29 mouse cellular contexts compared by ENCODE assay signal in genomic region chr7:4782130-4782529, GRCm38 (mm10). TPM values are rescaled to one million over a fixed set of nuclear protein-coding genes. Genes with fewer than 3 reads are reported as not detected.
A peak's percentile ranks its signal among the peaks of the same experiment; 100 is the strongest.
DNase-seq lines count a peak whose midpoint lies in the region; ATAC-seq and TF ChIP-seq lines count a peak whose summit lies in the region.
"Had no signal": no experiment of that assay in that cellular context is flagged by ENCODE, and none has a peak within 500 bp of the region (broad histone marks: within the 10 kb centered on the region; RNA-seq: fewer than 3 reads in every experiment).

No protein-coding gene starts in this region.

- H3K4me3 ChIP-seq in MEL (ENCODE audit: control insufficient read depth in 1 of 2, insufficient read depth in 1 of 2, low read depth in 2 of 2, low read length in 2 of 2), result no peak overlapping the region
- H3K4me3 ChIP-seq: embryonic facial prominence, embryonic 13.5 days; embryonic facial prominence, embryonic 15.5 days; erythroblast, embryonic 14.5 days; forebrain, embryonic 10.5 days; forebrain, embryonic 12.5 days had no signal

- H3K9ac ChIP-seq in MEL (ENCODE audit: control insufficient read depth, low read depth, low read length, poor library complexity, severe bottlenecking), result no peak overlapping the region
- H3K9ac ChIP-seq: embryonic facial prominence, embryonic 13.5 days; embryonic facial prominence, embryonic 15.5 days; forebrain, embryonic 12.5 days had no signal

- peaks cover 0 to 1% of the 10 kb centered on the region in 2 experiments; a peak in 2 of 4 replicates for H3K27me3 ChIP-seq in MEL (ENCODE audit: control insufficient read depth in 1 of 2, insufficient read depth in 2 of 2, low read length in 2 of 2)
- H3K27me3 ChIP-seq: Patski had no signal

- DNase-seq in MEL (ENCODE audit: low read depth, low spot score), result peak; percentile 28
- DNase-seq in testis, postnatal 10 days (ENCODE audit: low spot score), result peak; percentile 36
- no peak for DNase-seq in kidney, postnatal 14 days
- DNase-seq in cerebellum, postnatal 14 days, result no peak
- no peak for DNase-seq in adrenal gland, adult 18-20 months (ENCODE audit: low spot score in 2 of 2)
- DNase-seq: adrenal gland, adult 2 months; adrenal gland, postnatal 10 days; adrenal gland, postnatal 25 days; cerebellum, adult 11-12 months; cerebellum, adult 2 months; cerebellum, adult 9-10 months; cerebellum, postnatal 10 days; cerebellum, postnatal 36 days; embryo, embryonic 11 days had no signal

- H3K36me3 ChIP-seq in MEL (ENCODE audit: control insufficient read depth in 1 of 2, insufficient read depth in 2 of 2, low read length in 2 of 2), result peaks cover 0 to 7% of the 10 kb centered on the region in 2 experiments; a peak in 3 of 4 replicates
- H3K36me3 ChIP-seq: embryonic facial prominence, embryonic 13.5 days; embryonic facial prominence, embryonic 15.5 days; forebrain, embryonic 10.5 days; forebrain, embryonic 12.5 days had no signal

- no peak for TF ChIP-seq CTCF in MEL (IDR thresholded peaks at IDR 0.05 in 2 of 3, conservative IDR thresholded peaks at IDR 0.05 in 1 of 3; ENCODE audit: control insufficient read depth in 1 of 3, insufficient read depth in 1 of 3, low read depth in 2 of 3, low read length in 3 of 3, poor library complexity in 1 of 3, severe bottlenecking in 1 of 3)

- peaks cover 4% of the 10 kb centered on the region for H3K79me2 ChIP-seq in MEL (ENCODE audit: control insufficient read depth, insufficient read depth, low read length, poor library complexity)

- peak; percentile 51 for ATAC-seq in granulocyte monocyte progenitor cell, adult 5-6 weeks (replicated peaks; ENCODE audit: poor library complexity, severe bottlenecking)
- peak; percentile 27; the same call in 1 of the 2 replicates for ATAC-seq in megakaryocyte progenitor cell, adult 5-6 weeks (replicated peaks; ENCODE audit: poor library complexity)
- ATAC-seq: activated CD4-positive, CD25-positive, alpha-beta regulatory T cell, adult 4 months; forebrain, embryonic 14.5 days; forebrain, embryonic 16.5 days; Patski had no signal

- no peak for TF ChIP-seq POLR2A in MEL (IDR thresholded peaks at IDR 0.05; ENCODE audit: control insufficient read depth in 1 of 2, insufficient read depth in 1 of 2, low read depth in 1 of 2, low read length in 2 of 2, poor library complexity in 1 of 2)

- no peak for TF ChIP-seq RAD21 in MEL (IDR thresholded peaks at IDR 0.05; ENCODE audit: low read depth, low read length)

- H3K4me1 ChIP-seq in MEL (ENCODE audit: control insufficient read depth in 1 of 2, insufficient read depth in 2 of 2, low read length in 2 of 2), result peaks cover 0 to 10% of the 10 kb centered on the region in 2 experiments; a peak in 2 of 4 replicates

- no peaks in the 10 kb centered on the region for H3K9me3 ChIP-seq in MEL (replicated peaks; ENCODE audit: insufficient read depth, low read length)
- H3K9me3 ChIP-seq: embryonic facial prominence, embryonic 13.5 days; embryonic facial prominence, embryonic 15.5 days; forebrain, embryonic 10.5 days; forebrain, embryonic 12.5 days had no signal

- H3K27ac ChIP-seq in MEL (ENCODE audit: control insufficient read depth, low read depth, low read length), result no peak overlapping the region
- H3K27ac ChIP-seq: embryonic facial prominence, embryonic 13.5 days; embryonic facial prominence, embryonic 15.5 days; forebrain, embryonic 12.5 days had no signal

- no peak for TF ChIP-seq EP300 in MEL (IDR thresholded peaks at IDR 0.05; ENCODE audit: low read depth in 1 of 2, low read length in 2 of 2)

TF ChIP-seq in MEL, 35 proteins besides CTCF, POLR2A, EP300 and RAD21:
- TF ChIP-seq CHD1 (IDR thresholded peaks at IDR 0.05; ENCODE audit: low read depth, low read length) (no peak), MAX (IDR thresholded peaks at IDR 0.05; ENCODE audit: low read length) (no peak), KAT2A (conservative IDR thresholded peaks at IDR 0.05; ENCODE audit: low read depth, low read length) (no peak), ZMIZ1 (IDR thresholded peaks at IDR 0.05; ENCODE audit: low read depth, low read length) (no peak)

RNA-seq across cellular contexts. Expression of gene Il11, which starts 0.5 kb away (rescaled TPM):
- total RNA-seq in MEL (2012; rRNA removed), result 0.12 TPM in 1 of 2 replicates, not detected in the other
- polyA plus RNA-seq in MEL (2012; ENCODE audit: insufficient read depth in 1 of 2, insufficient read length in 2 of 2, low read depth in 1 of 2, low replicate concordance in 2 of 2, missing spikeins in 1 of 2), result under 1 TPM in 1 of 2 experiments, not detected in 1; 0.07 TPM
- total RNA-seq in granulocyte monocyte progenitor cell, adult 5-6 weeks (2014; fragmentation: Nextera tagmentation), result not detected in 2 replicates
- total RNA-seq in granulocyte monocyte progenitor cell, adult 5-6 weeks (2017), result not detected in 2 replicates
- total RNA-seq in megakaryocyte progenitor cell, adult 5-6 weeks (2015), result 0.17 TPM in 1 of 2 replicates, not detected in the other
- not detected in 2 replicates for total RNA-seq in megakaryocyte progenitor cell, adult 5-6 weeks (2017)
- total RNA-seq in adrenal gland, adult 18-20 months (2021), result under 1 TPM; 0.17 to 0.51 TPM
- polyA plus RNA-seq: activated CD4-positive, CD25-positive, alpha-beta regulatory T cell, adult 4 months; embryonic facial prominence, embryonic 13.5 days; erythroblast, embryonic 14.5 days; forebrain, embryonic 10.5 days had no signal

RNA-seq across cellular contexts. Expression of gene Tmem190, which starts 0.6 kb away (rescaled TPM):
- not detected in 2 replicates for total RNA-seq in MEL (2012; rRNA removed)
- polyA plus RNA-seq in MEL (2012; ENCODE audit: insufficient read depth in 1 of 2, insufficient read length in 2 of 2, low read depth in 1 of 2, low replicate concordance in 2 of 2, missing spikeins in 1 of 2), result 1 to 10 TPM in 1 of 2 experiments, not detected in 1; 1.6 TPM
- not detected in 2 replicates for total RNA-seq in granulocyte monocyte progenitor cell, adult 5-6 weeks (2014; fragmentation: Nextera tagmentation)
- total RNA-seq in granulocyte monocyte progenitor cell, adult 5-6 weeks (2017), result not detected in 2 replicates
- not detected in 2 replicates for total RNA-seq in megakaryocyte progenitor cell, adult 5-6 weeks (2015)
- total RNA-seq in megakaryocyte progenitor cell, adult 5-6 weeks (2017), result not detected in 2 replicates
- not detected for total RNA-seq in adrenal gland, adult 18-20 months (2021)
- total RNA-seq: adrenal gland, adult 2 months; adrenal gland, postnatal 10 days; adrenal gland, postnatal 25 days; common myeloid progenitor, adult 5-6 weeks; ES-E14 had no signal
- polyA plus RNA-seq: activated CD4-positive, CD25-positive, alpha-beta regulatory T cell, adult 4 months; adrenal gland, adult 2 months; cerebellum, adult 2 months; embryonic facial prominence, embryonic 11.5 days; embryonic facial prominence, embryonic 13.5 days; erythroblast, embryonic 14.5 days; forebrain, embryonic 10.5 days; forebrain, embryonic 12.5 days; forebrain, embryonic 14.5 days; forebrain, embryonic 16.5 days had no signal

RNA-seq across cellular contexts. Expression of gene Tmem238, which starts 7.3 kb away (rescaled TPM):
- total RNA-seq in MEL (2012; rRNA removed), result 20.9 and 23.8 TPM in 2 replicates
- polyA plus RNA-seq in MEL (2012; ENCODE audit: insufficient read depth in 1 of 2, insufficient read length in 2 of 2, low read depth in 1 of 2, low replicate concordance in 2 of 2, missing spikeins in 1 of 2), result 10 to 100 TPM in 1 of 2 experiments, not detected in 1; 31.3 TPM
- total RNA-seq in granulocyte monocyte progenitor cell, adult 5-6 weeks (2014; fragmentation: Nextera tagmentation), result 3.2 and 6.2 TPM in 2 replicates
- total RNA-seq in granulocyte monocyte progenitor cell, adult 5-6 weeks (2017), result 4.6 and 7.6 TPM in 2 replicates
- total RNA-seq in megakaryocyte progenitor cell, adult 5-6 weeks (2015), result 6.2 and 10.5 TPM in 2 replicates
- total RNA-seq in megakaryocyte progenitor cell, adult 5-6 weeks (2017), result 5.4 and 5.5 TPM in 2 replicates
- total RNA-seq in adrenal gland, adult 18-20 months (2021), result 10 to 100 TPM in 1 of 2 experiments, 1 to 10 TPM in 1; 6.5 to 12.1 TPM

RNA-seq across cellular contexts. Expression of gene Rpl28, which starts 10.5 kb away (rescaled TPM):
- 2,026 and 2,264 TPM in 2 replicates for total RNA-seq in MEL (2012; rRNA removed)
- 1,000 to 10,000 TPM in 1 of 2 experiments, 100 to 1,000 TPM in 1; 1,000 to 9,991 TPM for polyA plus RNA-seq in MEL (2012; ENCODE audit: insufficient read depth in 1 of 2, insufficient read length in 2 of 2, low read depth in 1 of 2, low replicate concordance in 2 of 2, missing spikeins in 1 of 2)
- 1,827 and 2,944 TPM in 2 replicates for total RNA-seq in granulocyte monocyte progenitor cell, adult 5-6 weeks (2014; fragmentation: Nextera tagmentation)
- total RNA-seq in granulocyte monocyte progenitor cell, adult 5-6 weeks (2017), result 828 and 1,139 TPM in 2 replicates
- 1,898 and 2,111 TPM in 2 replicates for total RNA-seq in megakaryocyte progenitor cell, adult 5-6 weeks (2015)
- total RNA-seq in megakaryocyte progenitor cell, adult 5-6 weeks (2017), result 686 and 710 TPM in 2 replicates
- 100 to 1,000 TPM; 849 to 923 TPM for total RNA-seq in adrenal gland, adult 18-20 months (2021)

RNA-seq across cellular contexts. Expression of gene Fam71e2, which starts 11.0 kb away (rescaled TPM):
- total RNA-seq in MEL (2012; rRNA removed), result not detected in 2 replicates
- not detected for polyA plus RNA-seq in MEL (2012; ENCODE audit: insufficient read depth in 1 of 2, insufficient read length in 2 of 2, low read depth in 1 of 2, low replicate concordance in 2 of 2, missing spikeins in 1 of 2)
- not detected in 2 replicates for total RNA-seq in granulocyte monocyte progenitor cell, adult 5-6 weeks (2014; fragmentation: Nextera tagmentation)
- not detected in 2 replicates for total RNA-seq in granulocyte monocyte progenitor cell, adult 5-6 weeks (2017)
- not detected in 2 replicates for total RNA-seq in megakaryocyte progenitor cell, adult 5-6 weeks (2015)
- total RNA-seq in megakaryocyte progenitor cell, adult 5-6 weeks (2017), result not detected in 2 replicates
- not detected for total RNA-seq in adrenal gland, adult 18-20 months (2021)
- total RNA-seq: adrenal gland, adult 2 months; adrenal gland, postnatal 10 days; adrenal gland, postnatal 25 days; common myeloid progenitor, adult 5-6 weeks; ES-E14 had no signal
- polyA plus RNA-seq: activated CD4-positive, CD25-positive, alpha-beta regulatory T cell, adult 4 months; adrenal gland, adult 2 months; C2C12; cerebellum, adult 2 months; embryonic facial prominence, embryonic 11.5 days; embryonic facial prominence, embryonic 13.5 days; embryonic facial prominence, embryonic 15.5 days; erythroblast, embryonic 14.5 days; forebrain, embryonic 10.5 days; forebrain, embryonic 12.5 days; forebrain, embryonic 14.5 days; forebrain, embryonic 16.5 days; Patski had no signal

Comparison
In these comparisons a context has a peak if more than half of its experiments do, and no peak if none do; other contexts are left out.
1. DNase-seq: peak in MEL (single experiment) and testis, postnatal 10 days (single experiment); none in kidney, postnatal 14 days (single experiment), cerebellum, postnatal 14 days (0 of 2) and adrenal gland, adult 18-20 months (0 of 2).